Mouse (Mus musculus) cortical plate, adult 2 months (tissue): ENCODE results near the gene Ttc14. TPM values are rescaled to one million over a fixed set of nuclear protein-coding genes. Genes with fewer than 3 reads are reported as not detected.

Experiments
- H3K27ac ChIP-seq: fragments of 200-500 bp; 2 replicates; pipeline ENCODE4 v1.5.1; 2012; ENCODE audit warnings: low read length, control low read depth, inconsistent platforms; ENCODE audit not compliant: insufficient read depth
- H3K4me1 ChIP-seq: fragments of 200-500 bp; 2 replicates; pipeline ENCODE4 v1.6.1; 2011; ENCODE audit warnings: low read length; ENCODE audit not compliant: control insufficient read depth, insufficient read depth
- H3K4me3 ChIP-seq: fragments of 200-500 bp; 2 replicates; pipeline ENCODE4 v1.5.1; 2011; ENCODE audit warnings: mild to moderate bottlenecking, low read length, control low read depth; ENCODE audit not compliant: insufficient read depth
- CTCF ChIP-seq: fragments of 200-500 bp; IDR thresholded peaks from 2 replicates; pipeline ENCODE4 v1.5.1; 2011; ENCODE audit warnings: mild to moderate bottlenecking, control low read depth, low read length; ENCODE audit not compliant: insufficient read depth; ENCODE audit errors: extremely low read depth
- POLR2A ChIP-seq: fragments of 200-500 bp; IDR thresholded peaks from 2 replicates; pipeline ENCODE4 v1.6.1; 2011; ENCODE audit warnings: mild to moderate bottlenecking, low read length, control low read depth; ENCODE audit not compliant: insufficient read depth; ENCODE audit errors: extremely low read depth
- polyA plus RNA-seq: library from polyadenylated mRNA; depleted of rRNA; stranded (reverse); fragments of >200 nt; gene quantifications from 2 replicates; pipeline ENCODE4 v1.2.3, GENCODE M21; 2012; rRNA removed

Ttc14 gene
- 72.0 and 82.5 TPM in 2 replicates for polyA plus RNA-seq

DNA sequence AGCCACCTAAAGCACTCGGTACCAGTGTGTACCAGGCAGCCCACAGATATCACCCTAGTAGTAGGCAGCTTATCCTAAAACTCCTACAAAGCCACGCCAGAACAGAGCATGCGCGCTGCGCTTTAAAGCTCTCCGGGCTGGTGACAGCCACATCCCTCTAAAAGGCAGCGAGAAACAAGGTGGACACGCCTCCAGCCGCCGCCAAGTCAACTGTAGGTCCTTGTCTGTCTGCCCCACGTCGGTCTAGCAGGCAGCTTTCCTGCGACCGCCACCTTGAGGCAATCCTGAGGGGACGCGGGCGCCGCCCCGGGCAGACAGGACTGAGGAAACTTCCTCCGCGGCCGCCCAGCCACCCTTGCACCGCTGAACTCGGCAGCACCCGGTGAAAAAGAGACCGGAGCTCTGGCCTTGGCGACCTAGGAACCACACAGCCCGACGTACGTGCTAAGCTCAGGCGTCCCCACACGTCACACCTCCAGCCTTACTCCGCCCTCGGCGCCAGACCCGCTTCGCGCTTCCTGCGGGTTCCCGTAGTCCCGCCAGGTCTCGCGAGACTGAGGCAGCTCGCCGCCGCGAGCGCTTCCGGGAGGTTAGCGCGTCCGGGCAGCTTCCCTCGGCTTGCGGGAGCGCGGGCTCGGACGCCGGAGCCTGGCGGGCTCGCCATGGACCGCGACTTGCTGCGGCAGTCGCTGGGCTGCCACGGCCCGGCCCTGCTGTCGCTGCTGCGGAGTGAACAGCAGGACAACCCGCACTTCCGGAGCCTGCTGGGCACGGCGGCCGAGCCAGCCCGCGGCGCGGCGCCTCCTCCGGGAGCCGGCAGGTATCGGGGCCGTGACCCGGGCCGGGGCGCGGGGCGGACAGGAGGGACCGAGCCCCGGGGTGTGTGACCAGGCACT lies at the start of gene Ttc14:
Ttc14 (plus strand) TSS at position 216 of the 896 bp plus-strand sequence.
- H3K4me3 ChIP-seq = peak within 1 kb of the TSS; percentile 92
- peak within 1 kb of the TSS; percentile 99 for H3K27ac ChIP-seq
- peaks cover 2% of the 10 kb centered on the region for H3K4me1 ChIP-seq
- peak; percentile 82 for TF ChIP-seq POLR2A
- 0 out of 2 replicates have a peak, but pooled peaks have one; percentile 6 for TF ChIP-seq CTCF

DNA sequence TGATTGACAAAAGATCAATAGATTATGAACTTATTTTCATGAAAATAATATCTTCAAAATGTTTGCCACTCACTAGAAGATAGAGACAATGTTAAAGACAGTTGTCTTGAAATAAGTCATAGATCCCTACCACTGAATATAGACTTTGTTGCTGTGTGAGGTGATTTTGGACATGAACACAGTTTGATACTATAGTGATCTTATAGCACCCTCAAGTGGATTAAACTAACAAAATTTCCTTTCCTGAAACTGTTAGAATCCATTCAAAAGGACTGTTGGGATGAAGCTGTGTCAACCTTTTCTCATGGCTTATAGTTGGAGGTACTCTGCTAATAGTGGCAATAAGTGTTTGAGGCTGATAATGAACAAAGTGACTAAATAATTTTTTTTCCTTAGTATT lies 8.7 kb upstream of the Ttc14 start:
- no peak overlapping the region for H3K27ac ChIP-seq
- TF ChIP-seq POLR2A (no peak), CTCF (peak; percentile 16; the same call in 1 of the 2 replicates)

DNA sequence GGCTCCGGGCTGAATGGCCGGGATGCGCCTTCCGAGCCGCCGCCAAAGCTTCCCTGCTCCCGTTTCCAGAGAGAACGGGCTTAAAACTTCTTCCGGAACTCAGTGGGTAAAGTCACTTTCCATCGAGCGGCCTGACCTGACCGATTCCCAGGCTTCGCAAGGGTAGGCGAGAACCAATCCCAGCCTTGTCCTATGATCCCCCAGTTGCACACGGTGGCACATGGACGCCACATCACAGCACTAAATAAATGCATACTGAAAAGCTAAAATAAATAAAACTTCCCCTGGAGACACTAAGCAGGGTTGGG lies 835 bp downstream of the Ttc14 start:
- Histone ChIP-seq H3K4me1 (peaks cover 2% of the 10 kb centered on the region), H3K27ac (peak overlapping the region; percentile 79; the same call in 1 of the 2 replicates), H3K4me3 (peak overlapping the region; percentile 92)
- TF ChIP-seq CTCF = no peak
- TF ChIP-seq POLR2A = no peak

More for the DNA sequence above, 8.7 kb upstream of the Ttc14 start:
- Histone ChIP-seq H3K4me1 (no peaks in the 10 kb centered on the region), H3K4me3 (no peak overlapping the region)

DNA sequence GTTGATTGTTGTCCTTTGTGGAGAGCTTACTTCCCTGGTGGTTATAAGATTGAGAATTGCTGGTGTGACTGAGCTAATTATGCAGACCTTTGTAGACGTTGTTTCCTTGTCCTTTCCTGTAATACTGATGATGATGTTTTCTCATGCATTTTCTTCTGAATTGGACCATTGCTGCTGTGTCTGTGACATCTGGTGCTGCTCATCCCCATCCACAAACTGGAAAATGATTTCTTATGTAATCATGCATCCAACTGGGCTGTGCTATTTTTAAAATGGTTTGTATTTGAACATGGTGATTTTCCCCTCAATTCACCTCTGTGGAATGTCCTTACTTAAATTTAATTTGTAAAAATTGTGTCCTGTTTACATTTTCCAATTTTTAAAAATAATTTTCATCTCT lies 7.5 kb downstream of the Ttc14 start:
- Histone ChIP-seq H3K4me3 (no peak overlapping the region), H3K27ac (no peak overlapping the region), H3K4me1 (peaks cover 1% of the 10 kb centered on the region)
- TF ChIP-seq POLR2A (no peak), CTCF (no peak)

- Histone ChIP-seq H3K27ac (no peak overlapping the region), H3K4me3 (no peak overlapping the region)
- TF ChIP-seq CTCF (peak; percentile 86), POLR2A (no peak)
Measured at GRCm38 (mm10) chr3:33824135-33824946, 24.7 kb downstream of the Ttc14 start.

DNA sequence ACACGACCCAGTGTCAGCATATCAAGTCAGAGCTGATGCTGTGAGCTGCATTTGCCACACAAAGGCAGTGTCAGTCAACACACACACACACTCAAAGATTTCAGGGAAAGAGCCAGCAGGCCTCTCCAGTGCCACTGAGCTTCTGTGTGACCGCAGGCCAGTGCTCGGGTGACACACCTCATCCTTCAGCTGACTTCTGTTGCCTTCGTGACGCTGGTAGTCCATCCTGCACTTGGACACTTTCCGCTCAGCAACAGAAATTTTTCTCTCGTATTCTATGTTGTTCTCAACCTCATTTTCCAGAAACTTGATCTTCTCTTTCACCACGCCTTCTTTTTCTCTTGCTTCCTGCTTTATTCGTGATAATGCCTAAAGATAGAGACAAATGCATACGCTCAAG lies 32.7 kb downstream of the Ttc14 start:
- Histone ChIP-seq H3K4me1 (no peaks in the 10 kb centered on the region), H3K27ac (no peak overlapping the region), H3K4me3 (no peak overlapping the region)
- TF ChIP-seq POLR2A (no peak), CTCF (no peak)

More at GRCm38 (mm10) chr3:33824135-33824946, 24.7 kb downstream of the Ttc14 start:
- H3K4me1 ChIP-seq = no peaks in the 10 kb centered on the region

- TF ChIP-seq POLR2A (no peak), CTCF (no peak)
Measured at GRCm38 (mm10) chr3:33836576-33836975, 36.9 kb downstream of the Ttc14 start.

DNA sequence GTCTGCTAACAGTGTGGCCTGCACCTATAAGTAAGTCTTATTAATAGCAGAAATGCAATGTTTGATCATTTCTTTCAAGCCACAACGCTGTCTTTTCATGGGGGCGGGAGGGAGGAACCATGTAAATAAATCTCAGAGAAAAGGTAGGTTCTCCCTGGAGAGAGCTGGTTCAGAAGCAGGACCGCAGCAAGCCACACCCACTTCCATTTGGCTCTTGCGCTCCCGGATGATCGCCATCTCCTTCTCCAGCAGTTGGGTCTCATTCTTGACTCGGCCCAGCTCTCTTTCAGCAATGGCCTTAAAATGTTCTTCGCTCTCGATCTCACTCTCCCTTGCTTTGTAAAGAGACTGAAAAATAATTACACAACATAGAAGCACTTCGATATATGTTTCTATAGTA lies 39.2 kb downstream of the Ttc14 start:
- no peaks in the 10 kb centered on the region for H3K4me1 ChIP-seq
- H3K27ac ChIP-seq = no peak overlapping the region
- TF ChIP-seq POLR2A = no peak
- TF ChIP-seq CTCF = no peak
- H3K4me3 ChIP-seq = no peak overlapping the region

More at GRCm38 (mm10) chr3:33836576-33836975, 36.9 kb downstream of the Ttc14 start:
- H3K4me3 ChIP-seq = no peak overlapping the region
- no peak overlapping the region for H3K27ac ChIP-seq
- no peaks in the 10 kb centered on the region for H3K4me1 ChIP-seq

DNA sequence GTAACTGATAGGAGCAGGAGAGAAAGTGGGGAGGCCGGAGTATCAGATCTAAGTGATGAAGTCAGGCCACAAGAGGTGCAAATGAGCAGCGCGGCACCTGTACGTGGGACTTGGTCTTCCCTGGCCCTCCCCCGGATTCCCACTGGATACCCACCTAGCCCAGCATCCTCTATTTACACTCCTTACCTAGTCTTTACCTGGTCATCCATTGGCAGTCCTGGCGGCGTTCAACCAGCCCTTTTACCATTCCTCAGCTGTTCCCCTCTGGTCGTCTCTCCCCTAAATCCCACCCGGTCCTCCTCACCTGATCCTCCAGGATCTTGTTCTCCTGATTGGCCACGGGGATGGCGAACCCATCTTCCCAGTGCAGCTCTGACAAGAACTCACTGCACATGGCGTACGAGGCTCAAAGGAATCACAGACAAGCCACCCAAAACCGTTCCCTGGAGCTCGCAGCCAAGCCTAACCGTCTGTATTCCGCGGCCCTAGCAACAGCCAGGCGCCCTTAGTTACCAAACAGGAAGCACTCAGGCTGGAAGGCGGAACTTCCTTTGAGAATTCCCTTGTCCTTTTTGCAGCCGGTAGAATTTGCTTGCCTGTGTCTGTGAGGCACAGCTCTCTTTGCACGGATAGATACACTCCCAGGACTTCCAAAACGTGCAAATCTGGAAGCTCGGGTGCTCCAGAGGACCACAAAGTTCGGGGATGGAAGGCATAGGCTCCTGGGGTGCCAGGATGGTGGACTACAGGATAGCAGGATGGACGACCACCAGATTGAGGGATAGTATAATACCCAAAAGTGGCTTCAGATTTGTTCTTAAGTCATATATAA lies 44.4 kb downstream of the Ttc14 start, which contains the start of gene Ccdc39:
Ccdc39 (minus strand) TSS at position 510 of the 832 bp plus-strand sequence.
- Histone ChIP-seq H3K27ac (no peak within 1 kb of the TSS), H3K4me1 (no peaks in the 10 kb centered on the region), H3K4me3 (peak within 1 kb of the TSS; percentile 71)
- TF ChIP-seq CTCF (no peak), POLR2A (peak; percentile 81)
